Mouse (Mus musculus): ENCODE data around the gene Ctnna3.

- TF ChIP-seq CTCF (IDR thresholded peaks at IDR 0.05; ENCODE audit: borderline replicate concordance, insufficient read depth, low read depth, low read length) (no peak), POLR2A (IDR thresholded peaks at IDR 0.05; ENCODE audit: borderline replicate concordance, insufficient read depth, low read length) (no peak)
Measured at GRCm38 (mm10) chr10:63886449-63887088, 456.7 kb downstream of the Ctnna3 start.
